Mouse (Mus musculus) ovary, postnatal 14 days (tissue): ENCODE results near the gene Aip.

ENCODE experiments used
- DNase-seq: peaks from one replicate; pipeline ENCODE4 v3.0.0; 2022; ENCODE audit warnings: low spot score

Aip gene

DNA sequence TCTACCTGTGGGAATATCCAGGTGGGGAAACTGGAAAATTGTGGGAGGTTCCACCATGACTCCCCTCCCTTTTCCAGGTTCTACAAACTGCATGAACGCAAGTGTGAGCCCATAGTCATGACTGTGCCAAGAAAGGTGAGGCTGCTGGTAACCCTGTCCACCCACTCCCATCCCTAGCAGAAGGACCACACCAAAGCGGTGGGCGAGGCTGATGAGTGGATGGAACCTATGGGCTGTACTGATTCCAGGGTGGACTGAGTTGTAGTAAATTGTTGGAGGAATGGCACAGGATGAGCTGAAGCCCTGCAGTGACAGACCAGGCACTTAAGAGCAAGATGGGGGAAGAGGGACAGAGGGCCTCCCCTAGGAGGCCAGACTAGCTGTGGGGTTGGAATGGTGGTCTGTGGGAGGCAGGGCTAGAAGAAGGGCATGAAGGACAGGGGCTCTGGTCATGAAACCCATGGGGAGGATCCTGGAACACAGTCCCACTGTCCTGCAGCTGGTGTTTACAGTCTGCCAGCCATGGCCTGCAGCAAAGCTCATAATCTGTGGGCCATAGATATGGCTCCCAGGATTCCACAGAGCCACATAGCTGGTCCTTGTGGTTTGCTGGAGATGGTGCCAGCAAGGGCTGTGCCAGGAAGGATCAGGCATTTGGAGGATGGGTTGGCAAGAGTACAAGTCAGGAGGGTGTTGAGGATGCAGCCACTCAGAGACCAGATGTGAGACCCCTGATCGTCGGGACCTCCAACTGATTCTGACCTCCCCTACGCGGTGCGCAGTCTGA, 27.0 kb upstream of the Aip start:
- DNase-seq: no peak

DNA sequence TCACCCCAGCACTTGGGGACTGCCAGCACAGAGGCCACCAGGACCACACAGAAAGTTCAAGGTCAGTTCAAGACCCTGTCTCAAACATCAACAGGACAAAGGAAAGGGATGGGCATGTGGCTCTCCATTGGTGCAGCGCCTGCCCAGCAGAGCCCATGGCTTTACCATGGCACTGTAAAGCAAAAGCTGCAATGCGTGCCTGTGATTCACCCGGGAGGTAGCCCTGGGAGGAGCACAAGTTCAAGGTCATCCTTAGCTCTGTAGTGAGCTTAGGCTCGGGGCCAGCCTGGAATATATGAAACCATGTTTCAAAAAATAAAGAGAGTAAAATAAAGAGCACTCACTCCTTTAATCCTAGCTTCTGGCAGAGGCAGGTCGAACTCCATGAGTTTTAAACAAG, 26.2 kb upstream of the Aip start:
- DNase-seq: no peak

GRCm38 (mm10) chr19:4151488-4151860, 25.8 kb upstream of the Aip start:
- no peak for DNase-seq

DNA sequence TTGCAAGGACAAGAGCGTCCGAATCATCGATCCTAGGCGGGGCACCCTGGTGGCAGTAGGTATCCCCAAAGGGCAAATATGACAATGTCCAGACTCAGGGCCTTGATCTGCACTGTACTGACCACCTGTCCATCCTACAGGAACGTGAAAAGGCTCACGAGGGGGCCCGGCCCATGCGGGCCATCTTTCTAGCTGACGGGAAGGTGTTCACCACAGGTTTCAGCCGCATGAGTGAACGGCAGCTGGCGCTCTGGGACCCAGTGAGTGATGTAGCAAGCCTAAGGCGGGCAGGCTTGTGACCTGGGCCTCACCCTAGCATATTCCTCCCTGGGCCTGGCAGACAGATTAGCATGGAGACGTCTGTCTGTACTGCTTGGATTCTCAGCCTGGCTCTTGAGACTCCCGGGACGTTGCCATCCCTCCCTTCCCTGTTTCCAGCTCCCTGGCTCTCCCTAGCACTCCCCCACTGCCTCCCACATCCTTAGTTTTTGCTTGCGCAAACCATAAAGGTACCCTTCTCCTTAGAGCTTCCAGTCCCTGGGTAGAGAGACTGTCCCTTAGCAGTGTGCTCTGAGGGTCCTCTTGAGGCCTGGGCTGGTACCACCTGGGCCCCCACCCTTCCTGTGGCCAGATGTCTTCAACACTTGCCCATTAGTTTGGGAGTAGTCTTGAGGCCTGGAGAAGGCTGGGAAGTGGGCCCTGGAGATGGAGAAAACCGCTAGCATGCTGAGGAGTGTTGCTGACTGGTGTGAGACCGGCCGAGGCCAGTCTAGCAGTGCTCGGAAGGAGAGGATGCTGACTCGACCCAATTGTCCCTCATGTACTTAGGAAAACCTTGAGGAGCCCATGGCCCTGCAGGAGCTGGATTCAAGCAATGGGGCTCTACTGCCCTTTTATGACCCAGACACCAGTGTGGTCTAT, 25.2 kb upstream of the Aip start:
- no peak for DNase-seq

- DNase-seq: no peak
Observed at GRCm38 (mm10) chr19:4149764-4150461, 24.3 kb upstream of the Aip start.

- no peak for DNase-seq
Observed at GRCm38 (mm10) chr19:4149283-4149682, 23.6 kb upstream of the Aip start.

DNA sequence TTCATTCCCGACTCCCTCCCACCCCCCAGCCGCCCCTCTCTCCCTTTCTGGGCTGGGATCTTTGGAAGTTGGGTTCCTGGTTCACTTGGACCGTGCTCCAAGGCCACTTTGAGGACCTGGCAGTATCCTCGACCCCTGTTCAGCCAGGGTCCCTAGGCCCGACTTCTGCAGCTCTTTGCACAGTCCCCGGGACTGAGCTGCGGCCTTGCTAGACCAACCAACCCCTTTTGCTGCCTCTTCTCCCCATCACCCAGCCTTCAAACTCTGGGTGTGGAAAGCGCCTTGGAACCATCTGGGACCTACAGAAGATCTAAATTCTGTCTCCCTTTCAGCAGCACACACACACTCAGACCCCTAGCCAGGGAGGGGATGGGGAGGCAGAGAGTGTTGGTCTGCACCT, 23.2 kb upstream of the Aip start:
- DNase-seq: no peak

- peak; percentile 97 for DNase-seq
Observed at GRCm38 (mm10) chr19:4148491-4148806, 22.8 kb upstream of the Aip start, which contains the start of gene Coro1b. Gene Coro1b (plus strand): TSS chr19:4148619.

- DNase-seq: no peak
Observed at GRCm38 (mm10) chr19:4147782-4148490, 22.3 kb upstream of the Aip start.

- DNase-seq: no peak
Observed at GRCm38 (mm10) chr19:4147022-4147405, 21.4 kb upstream of the Aip start.

- no peak for DNase-seq
Observed at GRCm38 (mm10) chr19:4146366-4147021, 20.8 kb upstream of the Aip start.

DNA sequence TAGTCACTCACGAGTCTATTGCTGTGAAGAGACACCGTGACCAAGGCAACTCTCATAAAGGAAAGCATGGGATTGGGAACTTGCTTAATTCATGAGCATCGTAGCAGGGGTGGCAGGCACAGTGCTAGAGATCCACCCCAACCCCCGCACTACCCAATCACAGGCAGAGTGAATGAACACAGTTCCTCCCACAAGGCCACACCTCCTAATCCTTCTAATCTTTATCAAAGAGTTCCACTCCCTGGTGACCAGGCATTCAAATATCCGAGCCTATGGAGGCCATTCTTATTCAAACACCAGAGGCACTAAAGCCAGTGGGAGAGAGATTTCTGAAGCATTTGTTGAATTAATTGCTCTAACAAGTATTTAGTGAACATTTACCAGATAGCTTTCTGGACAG, 20.3 kb upstream of the Aip start:
- DNase-seq: no peak

DNA sequence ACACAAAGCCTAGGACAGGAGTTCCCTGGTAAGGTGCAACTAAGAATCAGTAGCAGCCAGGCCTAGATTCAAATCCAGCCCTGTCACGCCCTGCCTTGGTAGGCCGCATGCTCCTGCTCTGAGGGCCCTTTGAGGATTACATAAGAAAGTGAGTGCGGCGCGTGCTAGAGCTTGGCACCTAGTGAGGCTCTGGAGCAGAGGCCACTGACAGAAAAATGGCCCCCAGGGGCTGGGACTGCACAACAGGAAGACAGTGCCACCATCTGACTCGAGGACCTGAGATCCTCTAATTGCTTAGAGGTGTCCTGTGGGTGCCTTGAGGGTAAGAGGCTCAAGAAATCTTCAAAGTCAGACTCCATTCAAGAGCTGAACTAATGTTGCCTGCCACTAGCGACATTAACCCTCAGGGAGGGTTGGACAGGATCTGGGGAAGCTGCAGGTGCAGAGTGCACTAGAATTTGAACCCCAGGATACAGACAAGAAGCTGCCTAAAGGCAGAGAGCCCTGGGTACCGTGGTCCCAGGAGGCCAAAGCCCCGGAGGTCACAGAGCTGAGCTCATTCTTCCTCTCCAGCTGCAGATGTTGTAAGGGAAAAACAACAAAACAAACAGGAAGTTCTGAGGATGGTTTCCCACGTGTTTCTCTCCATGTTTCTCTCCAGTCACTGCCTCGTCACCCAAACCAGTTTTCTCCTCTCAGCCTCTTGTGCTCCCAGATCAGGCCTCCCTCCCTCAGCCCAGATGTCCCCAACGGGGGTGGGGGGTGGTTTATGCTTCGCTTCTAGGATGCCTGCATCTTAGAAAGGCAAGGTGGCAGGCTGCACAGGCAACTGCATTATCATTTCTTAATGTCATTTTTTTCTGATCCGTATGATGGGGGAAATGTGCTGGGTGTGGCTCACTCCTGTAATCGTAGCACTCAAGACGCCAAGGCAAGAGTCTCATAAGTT, 19.2 kb upstream of the Aip start:
- DNase-seq: no peak

DNA sequence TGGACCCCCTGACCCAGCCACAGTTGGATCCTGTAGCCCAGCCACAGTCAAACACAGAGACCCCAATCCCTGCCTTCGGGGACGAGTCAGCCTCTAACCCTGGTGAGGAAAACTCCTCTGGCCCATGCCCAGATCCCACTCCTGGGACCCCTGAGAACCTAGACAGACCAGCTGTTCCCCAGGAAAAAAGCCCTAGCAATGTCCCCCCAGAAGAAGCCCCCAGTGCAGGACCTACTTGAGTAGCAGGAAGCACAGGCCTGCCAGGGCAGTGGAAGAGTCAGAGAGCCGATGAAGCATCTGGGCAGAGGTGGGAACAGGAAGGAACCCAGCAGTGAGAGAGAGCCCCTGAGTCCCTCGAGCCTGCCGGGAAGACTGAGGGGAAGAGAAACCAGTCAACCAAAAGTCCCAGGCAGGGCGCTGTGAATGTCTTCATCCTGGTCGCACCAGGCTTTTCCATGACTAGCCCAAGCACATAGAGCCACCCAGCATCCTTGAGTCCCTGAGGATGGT, 18.2 kb upstream of the Aip start, which contains the start of gene Cabp4:
TSS of gene Cabp4 (minus strand) at position 275 of the 510 bp plus-strand sequence.
- no peak for DNase-seq

- DNase-seq: no peak
Observed at GRCm38 (mm10) chr19:4142416-4143173, 16.9 kb upstream of the Aip start.

- DNase-seq: no peak
Observed at GRCm38 (mm10) chr19:4140147-4140546, 14.5 kb upstream of the Aip start.

DNA sequence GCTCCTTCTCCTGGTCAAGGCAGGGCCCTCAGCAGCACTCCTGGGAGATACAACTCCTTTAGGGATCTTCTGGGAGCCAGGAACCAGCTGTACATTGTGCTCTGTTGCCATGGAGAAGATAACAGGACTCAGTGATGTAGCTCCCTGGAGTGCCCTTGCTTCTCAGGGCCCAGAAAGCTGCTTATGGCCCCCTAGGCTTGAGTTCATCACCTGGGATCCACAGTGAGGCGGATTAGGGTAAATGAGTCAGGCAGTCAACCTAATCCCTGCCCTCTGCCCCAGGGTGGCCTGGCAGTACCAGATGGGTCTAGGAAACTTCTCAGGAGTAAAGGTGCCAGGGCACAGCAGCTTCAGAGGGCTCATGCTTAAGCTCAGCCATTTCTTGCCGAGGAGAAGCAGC, 13.8 kb upstream of the Aip start, which contains the start of gene Gpr152:
TSS of gene Gpr152 (plus strand) at position 342 of the 400 bp plus-strand sequence.
- DNase-seq: no peak

GRCm38 (mm10) chr19:4137913-4138312, 12.3 kb upstream of the Aip start:
- no peak for DNase-seq

- DNase-seq: no peak
Observed at GRCm38 (mm10) chr19:4136463-4136862, 10.8 kb upstream of the Aip start.
